Mouse (Mus musculus): ENCODE results near the gene Amdhd2. TPM values are rescaled to one million over a fixed set of nuclear protein-coding genes. Genes with fewer than 3 reads are reported as not detected.

Gene Amdhd2
- polyA plus RNA-seq, 1 experiment from 2014 or later, result 50.0 TPM

DNA sequence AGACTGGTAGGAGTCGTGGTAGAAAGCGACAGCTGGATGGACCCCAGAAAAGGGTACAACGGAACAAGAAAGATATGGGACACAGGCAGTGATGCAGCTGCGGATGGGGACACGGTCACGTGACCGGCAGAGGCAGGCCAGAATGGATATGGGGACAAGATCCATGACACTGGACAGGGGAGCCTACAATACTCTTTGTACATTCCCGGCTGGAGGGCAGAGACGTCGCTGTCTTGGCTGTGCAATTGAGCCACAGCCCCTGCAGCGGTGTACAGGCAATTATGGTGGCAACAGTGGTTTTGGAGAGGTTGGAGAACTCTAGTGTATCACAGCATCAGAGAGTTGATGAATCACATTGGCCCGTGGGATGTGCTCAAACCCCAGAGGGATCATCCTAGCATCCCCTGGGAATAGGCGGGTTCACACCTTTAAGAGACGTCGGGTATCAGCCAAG is 42.4 kb upstream of the Amdhd2 start:
- peak overlapping the region; percentile 88 for H3K27ac ChIP-seq
- no peak for DNase-seq (ENCODE audit: low spot score)
- no peaks in the 10 kb centered on the region for H3K36me3 ChIP-seq
- no peaks in the 10 kb centered on the region for H3K9me3 ChIP-seq
- H3K27me3 ChIP-seq (ENCODE audit: insufficient read depth, poor library complexity, severe bottlenecking), result peaks cover 41% of the 10 kb centered on the region
- peaks cover 81% of the 10 kb centered on the region for H3K4me1 ChIP-seq (replicated peaks)
- WGBS, result 6% methylated on average over 15 of the region's 15 CpGs
- H3K4me3 ChIP-seq, result peak overlapping the region; percentile 79

DNA sequence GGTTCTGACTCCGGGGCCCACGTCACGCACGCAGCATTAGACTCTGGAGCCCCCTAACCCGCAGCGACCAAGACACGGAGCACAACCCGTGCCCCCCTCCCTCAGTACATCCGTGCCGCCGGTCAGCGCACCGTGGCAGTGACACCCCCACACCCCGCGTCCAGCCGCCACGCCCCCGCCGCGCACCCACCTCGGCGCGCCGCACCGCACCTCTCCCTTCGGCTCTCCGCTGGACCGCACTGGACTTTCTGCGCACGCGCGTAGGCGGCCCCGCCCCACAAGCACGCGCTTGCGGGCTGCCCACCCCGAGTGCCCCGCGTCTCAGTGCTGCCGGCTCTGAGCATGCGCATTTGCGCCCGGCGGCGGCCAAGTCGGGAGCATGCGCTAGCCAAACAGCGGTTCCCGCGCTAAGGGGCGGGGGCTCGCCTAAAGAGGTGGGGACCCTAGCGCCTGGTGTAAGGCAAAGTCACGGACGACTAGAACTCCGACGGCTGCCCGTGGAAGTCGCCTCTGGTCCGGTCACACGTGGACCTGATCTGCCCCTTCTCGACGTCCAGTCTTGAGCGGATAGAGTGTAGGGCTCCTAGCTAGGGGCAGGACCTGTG is 41.8 kb upstream of the Amdhd2 start, which contains the start of gene Tbc1d24:
Gene Tbc1d24, minus strand, starts transcription at position 279 of the 605 bp plus-strand sequence.
- Histone ChIP-seq H3K4me3 (peak within 1 kb of the TSS; percentile 79), H3K36me3 (no peaks in the 10 kb centered on the region), H3K27me3 (ENCODE audit: insufficient read depth, poor library complexity, severe bottlenecking) (peaks cover 36% of the 10 kb centered on the region), H3K9me3 (no peaks in the 10 kb centered on the region), H3K27ac (peak within 1 kb of the TSS; percentile 88), H3K4me1 (replicated peaks) (peaks cover 76% of the 10 kb centered on the region)
- under 1% methylated on average over 65 of the region's 65 CpGs for WGBS
- peak; percentile 96 for DNase-seq (ENCODE audit: low spot score)

DNA sequence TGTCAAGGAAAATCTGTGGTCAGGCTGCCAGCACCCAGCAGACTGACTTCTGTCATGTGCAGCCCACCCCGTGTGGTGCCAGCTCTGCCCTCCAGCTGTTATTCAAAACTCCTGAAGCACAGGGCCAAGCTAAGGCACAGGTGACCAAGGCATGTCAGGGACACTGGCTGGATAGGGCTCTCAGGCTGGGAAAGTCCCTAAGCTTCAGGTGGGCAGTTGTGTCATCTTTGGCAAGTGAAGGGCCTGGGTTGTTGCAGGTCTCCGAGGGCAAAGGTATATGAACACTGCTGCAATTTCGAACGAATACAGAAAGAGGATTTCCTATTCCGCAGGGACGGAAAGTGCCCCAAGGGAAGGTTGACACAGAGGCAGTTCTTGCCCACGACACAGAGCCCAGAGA is 41.3 kb upstream of the Amdhd2 start:
- peak overlapping the region; percentile 88 for H3K27ac ChIP-seq
- no peak for DNase-seq (ENCODE audit: low spot score)
- WGBS, result 11% methylated on average over 7 of the region's 7 CpGs
- H3K9me3 ChIP-seq, result no peaks in the 10 kb centered on the region
- peaks cover 73% of the 10 kb centered on the region for H3K4me1 ChIP-seq (replicated peaks)
- peak overlapping the region; percentile 79 for H3K4me3 ChIP-seq
- H3K27me3 ChIP-seq (ENCODE audit: insufficient read depth, poor library complexity, severe bottlenecking), result peaks cover 30% of the 10 kb centered on the region
- H3K36me3 ChIP-seq, result no peaks in the 10 kb centered on the region

DNA sequence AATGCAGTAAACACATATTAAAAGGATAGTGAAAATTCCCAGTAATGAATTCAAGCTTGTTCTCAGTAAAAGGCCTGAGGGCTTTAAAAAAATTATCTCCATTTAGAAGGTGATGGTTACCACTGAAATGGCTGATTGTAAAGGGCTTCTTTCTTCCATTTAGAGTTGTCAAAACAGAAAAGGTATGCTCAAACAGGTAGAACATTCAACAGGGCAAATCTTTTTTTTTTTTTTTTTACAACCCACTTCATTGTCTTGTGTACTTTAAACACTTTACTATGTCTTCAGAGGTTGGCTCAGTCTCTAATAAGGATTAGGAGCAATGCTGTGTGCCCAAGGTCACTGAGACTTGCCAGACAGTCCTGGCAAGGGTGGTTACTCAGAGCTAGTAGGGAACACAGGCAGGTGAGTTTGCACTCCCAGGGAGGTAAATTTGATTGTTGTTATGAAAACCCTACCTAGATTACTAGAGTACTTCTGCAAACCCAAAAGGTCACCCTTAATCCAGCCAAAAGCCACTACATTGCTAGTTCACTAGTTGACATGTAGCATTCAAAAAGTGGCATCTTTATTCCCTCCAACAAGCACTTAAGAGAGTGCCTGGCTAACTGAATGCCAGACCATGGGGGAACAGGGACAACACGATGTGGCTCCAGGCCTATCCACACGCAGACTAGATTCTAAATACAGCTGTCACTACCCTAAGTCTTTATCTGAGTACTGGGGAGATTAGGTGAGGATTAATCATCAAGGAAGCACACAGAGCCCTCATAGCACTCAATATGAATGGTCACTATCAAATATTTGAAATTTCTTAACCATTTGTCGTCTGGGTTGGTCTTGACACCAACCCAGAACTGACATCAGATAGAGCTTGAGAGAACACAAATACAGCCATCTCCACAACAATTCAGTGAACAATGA is 40.3 kb upstream of the Amdhd2 start:
- WGBS, result 80% methylated on average over 3 of the region's 3 CpGs
- no peaks in the 10 kb centered on the region for H3K36me3 ChIP-seq
- H3K9me3 ChIP-seq, result no peaks in the 10 kb centered on the region
- no peak for DNase-seq (ENCODE audit: low spot score)
- peak overlapping the region; percentile 79; the same call in 1 of the 2 replicates for H3K4me3 ChIP-seq
- 0 out of 2 replicates have a peak overlapping the region, but pooled peaks have one; percentile 6 for H3K27ac ChIP-seq
- H3K4me1 ChIP-seq (replicated peaks), result peaks cover 70% of the 10 kb centered on the region
- H3K27me3 ChIP-seq (ENCODE audit: insufficient read depth, poor library complexity, severe bottlenecking), result peaks cover 29% of the 10 kb centered on the region

DNA sequence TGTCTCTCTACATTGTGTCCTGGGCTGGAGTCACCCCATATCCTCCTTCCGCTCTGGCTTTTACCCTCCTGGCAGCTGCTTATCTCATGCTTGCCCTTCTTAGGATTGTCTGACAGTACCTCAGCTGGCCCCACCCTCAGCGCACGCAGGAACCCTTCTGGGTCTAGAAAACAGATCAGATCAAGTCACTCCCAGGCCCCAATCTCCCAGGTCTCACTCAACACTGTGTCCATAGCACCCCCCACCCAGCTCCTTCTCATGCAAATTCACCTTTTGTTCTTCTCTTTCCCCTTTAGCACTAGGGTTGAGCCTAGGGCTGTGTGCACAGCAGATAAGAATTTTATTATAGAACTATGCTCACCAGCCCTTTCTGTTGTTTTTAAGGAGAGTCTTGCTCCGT is 39.5 kb upstream of the Amdhd2 start:
- Histone ChIP-seq H3K36me3 (no peaks in the 10 kb centered on the region), H3K27ac (0 out of 2 replicates have a peak overlapping the region, but pooled peaks have one; percentile 6), H3K9me3 (no peaks in the 10 kb centered on the region), H3K27me3 (ENCODE audit: insufficient read depth, poor library complexity, severe bottlenecking) (peaks cover 23% of the 10 kb centered on the region), H3K4me3 (peak overlapping the region; percentile 10; the same call in 1 of the 2 replicates), H3K4me1 (replicated peaks) (peaks cover 62% of the 10 kb centered on the region)
- 39% methylated on average over 4 of the region's 4 CpGs for WGBS
- DNase-seq (ENCODE audit: low spot score), result no peak

DNA sequence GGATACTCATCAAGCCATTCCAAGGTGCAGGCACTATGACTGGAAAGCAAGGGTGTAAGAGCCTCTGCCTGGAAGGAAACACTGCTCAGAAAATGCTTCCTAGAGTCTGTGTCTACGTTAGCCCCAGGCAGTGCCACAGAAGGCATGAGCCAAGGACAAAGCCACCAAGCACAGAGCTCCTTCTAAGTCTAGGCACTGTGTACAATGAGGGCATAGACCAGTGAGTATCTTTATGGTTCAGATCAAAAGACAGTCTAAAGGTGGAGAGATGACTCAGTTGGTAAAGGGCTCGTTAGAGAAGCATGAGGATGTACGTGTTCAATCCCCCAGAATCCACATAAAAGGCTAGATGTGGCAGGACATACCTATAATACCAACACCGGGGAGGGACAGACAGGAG is 37.5 kb upstream of the Amdhd2 start:
- Histone ChIP-seq H3K9me3 (no peaks in the 10 kb centered on the region), H3K36me3 (no peaks in the 10 kb centered on the region; the same call in 1 of the 2 replicates), H3K27ac (no peak overlapping the region), H3K4me3 (no peak overlapping the region), H3K27me3 (ENCODE audit: insufficient read depth, poor library complexity, severe bottlenecking) (peaks cover 3% of the 10 kb centered on the region), H3K4me1 (replicated peaks) (peaks cover 53% of the 10 kb centered on the region)
- 85% methylated on average over 4 of the region's 4 CpGs for whole genome bisulfite sequencing
- no peak for DNase-seq (ENCODE audit: low spot score)

DNA sequence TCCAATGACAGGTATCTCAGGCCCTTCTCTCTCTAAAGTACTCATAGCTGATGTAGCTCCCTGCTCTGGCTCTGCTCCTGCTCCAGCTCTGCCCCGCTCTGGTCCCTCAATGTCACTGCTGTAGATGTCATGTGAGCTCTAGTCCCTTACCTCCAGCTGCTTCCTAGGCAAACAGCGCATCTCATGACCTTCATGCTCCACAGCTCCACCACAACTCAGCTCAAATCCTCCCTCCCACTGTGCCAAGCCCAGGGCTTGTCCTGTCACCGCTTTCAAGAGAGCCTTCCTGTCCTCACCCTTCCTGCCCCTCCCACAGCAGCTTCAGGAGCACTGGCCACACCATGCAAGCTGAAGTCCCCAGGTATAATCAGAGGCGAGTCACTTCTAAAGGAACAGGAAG is 36.2 kb upstream of the Amdhd2 start:
- Histone ChIP-seq H3K36me3 (no peaks in the 10 kb centered on the region; the same call in 1 of the 2 replicates), H3K9me3 (no peaks in the 10 kb centered on the region), H3K4me3 (no peak overlapping the region), H3K4me1 (replicated peaks) (peaks cover 43% of the 10 kb centered on the region), H3K27me3 (ENCODE audit: insufficient read depth, poor library complexity, severe bottlenecking) (no peaks in the 10 kb centered on the region), H3K27ac (no peak overlapping the region)
- 67% methylated on average over 4 of the region's 4 CpGs for WGBS
- no peak for DNase-seq (ENCODE audit: low spot score)

DNA sequence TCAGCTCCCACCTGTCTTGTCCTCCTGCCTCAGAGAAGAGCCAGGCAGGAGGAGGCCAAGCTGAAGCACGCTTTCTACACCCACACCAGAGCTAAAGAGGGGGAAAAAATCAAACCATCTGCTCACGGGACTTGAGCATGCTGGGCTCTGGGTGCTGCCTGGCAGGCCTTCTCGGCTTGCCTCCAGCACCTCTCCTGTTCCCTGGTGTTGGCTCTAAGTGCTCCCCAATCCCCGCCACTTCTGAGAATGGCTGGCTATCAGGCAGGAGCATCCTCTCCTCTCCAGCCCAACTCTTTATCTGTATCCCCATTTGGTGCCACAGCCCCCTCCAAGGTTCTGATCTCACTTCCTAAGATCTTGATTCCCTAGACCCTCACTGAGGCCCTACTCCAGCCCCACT is 35.7 kb upstream of the Amdhd2 start:
- WGBS, result 88% methylated on average over 4 of the region's 4 CpGs
- no peak for DNase-seq (ENCODE audit: low spot score)
- Histone ChIP-seq H3K4me1 (replicated peaks) (peaks cover 43% of the 10 kb centered on the region), H3K27me3 (ENCODE audit: insufficient read depth, poor library complexity, severe bottlenecking) (no peaks in the 10 kb centered on the region), H3K4me3 (no peak overlapping the region), H3K36me3 (no peaks in the 10 kb centered on the region; the same call in 1 of the 2 replicates), H3K27ac (no peak overlapping the region), H3K9me3 (no peaks in the 10 kb centered on the region)

DNA sequence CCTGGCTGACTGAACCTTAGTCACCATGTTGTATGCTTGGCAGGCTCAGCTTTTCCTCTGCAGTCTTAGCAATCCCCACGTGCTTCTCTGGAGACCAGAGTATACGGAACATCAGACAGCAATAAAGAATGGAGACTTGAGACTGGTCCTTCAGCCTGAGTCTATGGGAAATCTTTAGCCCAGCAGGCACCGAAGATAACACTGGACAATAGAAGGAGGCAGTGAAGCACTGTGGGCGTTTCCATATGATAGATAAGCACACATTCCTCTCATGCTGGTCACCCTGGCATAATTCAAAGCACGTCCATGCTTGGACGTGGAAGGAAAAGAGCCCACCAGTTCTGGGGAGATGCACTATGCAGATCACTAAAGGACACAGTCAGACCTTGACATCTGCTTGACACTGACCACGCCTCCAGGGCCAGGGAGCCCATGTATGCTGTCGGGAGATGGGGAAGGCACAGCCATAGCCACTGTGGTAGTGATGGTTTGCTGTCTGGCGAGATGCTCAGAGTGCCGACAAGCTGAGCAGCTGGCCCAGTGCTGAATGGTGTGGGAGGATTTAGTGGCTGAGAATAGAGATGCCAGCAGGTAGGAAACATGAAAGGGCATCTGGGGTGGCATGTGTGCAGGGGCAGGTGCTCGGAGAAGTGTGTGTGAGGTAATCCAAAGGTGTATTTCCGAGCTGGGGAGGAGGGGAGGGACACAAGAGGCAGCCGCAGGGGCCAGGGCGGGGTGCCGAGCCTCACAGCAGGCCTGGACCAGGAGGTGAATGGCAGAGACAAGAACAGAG is 33.7 kb upstream of the Amdhd2 start:
- Histone ChIP-seq H3K27ac (peak overlapping the region; percentile 29; the same call in 1 of the 2 replicates), H3K4me1 (replicated peaks) (peaks cover 36% of the 10 kb centered on the region), H3K36me3 (no peaks in the 10 kb centered on the region; the same call in 1 of the 2 replicates), H3K27me3 (ENCODE audit: insufficient read depth, poor library complexity, severe bottlenecking) (no peaks in the 10 kb centered on the region), H3K4me3 (no peak overlapping the region), H3K9me3 (no peaks in the 10 kb centered on the region)
- 69% methylated on average over 15 of the region's 15 CpGs for WGBS
- DNase-seq (ENCODE audit: low spot score), result no peak

DNA sequence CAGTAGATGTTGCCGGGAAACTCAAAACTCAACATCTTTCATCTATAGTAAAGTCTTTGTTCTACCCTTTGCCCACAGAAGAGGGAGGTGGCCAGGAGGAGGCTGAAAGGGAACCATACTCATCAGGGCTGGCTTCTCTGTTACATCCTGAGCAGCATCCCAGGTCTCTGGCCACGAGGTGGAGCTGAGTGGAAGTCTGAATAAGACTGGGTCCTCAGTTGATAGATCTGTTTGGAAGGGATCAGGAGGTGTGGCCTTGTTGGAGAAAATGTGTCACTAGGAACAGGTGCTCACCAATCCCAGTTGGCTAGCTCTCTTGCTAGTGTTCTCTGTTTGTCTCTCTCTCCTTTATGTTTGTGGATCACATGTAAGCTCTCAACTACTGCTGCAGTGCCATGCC is 31.8 kb upstream of the Amdhd2 start:
- peaks cover 40% of the 10 kb centered on the region for H3K4me1 ChIP-seq (replicated peaks)
- no peak overlapping the region for H3K27ac ChIP-seq
- no peak for DNase-seq (ENCODE audit: low spot score)
- WGBS, result 66% methylated on average over 2 of the region's 2 CpGs
- no peaks in the 10 kb centered on the region; the same call in 1 of the 2 replicates for H3K36me3 ChIP-seq
- H3K9me3 ChIP-seq, result no peaks in the 10 kb centered on the region
- no peak overlapping the region for H3K4me3 ChIP-seq
- no peaks in the 10 kb centered on the region for H3K27me3 ChIP-seq (ENCODE audit: insufficient read depth, poor library complexity, severe bottlenecking)

DNA sequence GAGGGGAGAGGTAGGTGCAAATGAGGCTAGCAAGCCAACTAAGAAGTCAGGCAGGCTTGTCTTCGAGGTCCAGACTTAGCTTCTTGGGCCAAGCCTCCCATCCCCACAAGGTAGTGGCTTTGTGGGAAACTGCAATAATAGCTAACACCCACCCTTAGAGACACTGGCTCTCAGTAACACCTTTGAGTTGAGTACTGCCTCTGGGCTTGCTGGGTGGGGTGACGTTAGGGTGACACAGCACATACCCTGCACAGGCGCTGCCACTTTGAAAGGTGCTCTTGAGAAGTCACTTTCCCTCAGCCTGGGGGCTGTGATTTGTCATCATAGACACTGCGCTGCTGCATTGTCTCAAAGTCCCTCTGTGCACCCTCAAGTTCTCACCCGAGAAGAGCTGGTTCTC is 30.2 kb upstream of the Amdhd2 start:
- Histone ChIP-seq H3K27ac (no peak overlapping the region), H3K36me3 (peaks cover 3% of the 10 kb centered on the region), H3K4me1 (replicated peaks) (peaks cover 30% of the 10 kb centered on the region), H3K4me3 (no peak overlapping the region), H3K9me3 (no peaks in the 10 kb centered on the region), H3K27me3 (ENCODE audit: insufficient read depth, poor library complexity, severe bottlenecking) (no peaks in the 10 kb centered on the region)
- DNase-seq (ENCODE audit: low spot score), result no peak
- 87% methylated on average over 5 of the region's 5 CpGs for WGBS

DNA sequence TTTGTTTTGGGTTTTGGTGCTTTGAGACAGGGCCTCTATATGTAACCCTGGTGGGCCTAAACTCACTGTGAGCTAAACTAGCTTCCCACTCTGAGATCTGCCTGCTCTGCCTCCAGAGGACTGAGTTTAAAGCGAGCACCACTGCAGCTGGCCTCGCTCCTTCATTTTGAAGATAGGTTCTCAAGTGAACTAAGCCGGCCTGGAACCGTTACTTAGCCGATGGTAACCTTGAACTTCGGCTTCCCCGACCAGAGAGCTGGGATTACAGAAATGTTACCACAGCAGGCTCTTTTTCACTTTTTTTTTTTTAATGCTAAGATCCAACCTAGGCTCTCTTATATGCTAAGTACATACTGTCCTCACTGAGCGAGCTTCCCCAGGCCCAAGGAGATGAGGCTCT is 29.7 kb upstream of the Amdhd2 start:
- WGBS, result 89% methylated on average over 8 of the region's 8 CpGs
- H3K27ac ChIP-seq, result no peak overlapping the region
- H3K27me3 ChIP-seq (ENCODE audit: insufficient read depth, poor library complexity, severe bottlenecking), result no peaks in the 10 kb centered on the region
- no peak overlapping the region for H3K4me3 ChIP-seq
- DNase-seq (ENCODE audit: low spot score), result no peak
- H3K4me1 ChIP-seq (replicated peaks), result peaks cover 30% of the 10 kb centered on the region
- H3K36me3 ChIP-seq, result peaks cover 7% of the 10 kb centered on the region
- H3K9me3 ChIP-seq, result no peaks in the 10 kb centered on the region
